Mouse (Mus musculus): ENCODE results near the gene Cct2.
"Not testable (repeated sequence)": the region's sequence is repeated elsewhere in the genome, so short reads cannot be mapped to it uniquely, and the experiment has no call there.

The Cct2 gene

GRCm38 (mm10) chr10:117045175-117046056 lies 18.2 kb downstream of the Cct2 start, which contains the start of gene Lrrc10:
Lrrc10 (plus strand) TSS chr10:117045341.
- peak within 1 kb of the TSS; percentile 64 for H3K4me3 ChIP-seq (replicated peaks; ENCODE audit: low read length)
- H3K9me3 ChIP-seq (ENCODE audit: low read length), result no peaks in the 10 kb centered on the region
- peaks cover 29% of the 10 kb centered on the region for H3K36me3 ChIP-seq (ENCODE audit: insufficient read depth, low read length)
- peaks cover 22% of the 10 kb centered on the region for H3K27me3 ChIP-seq (ENCODE audit: insufficient read depth, low read length)
- TF ChIP-seq CTCF (conservative IDR thresholded peaks at IDR 0.05; ENCODE audit: low read length) (no peak), NANOG (IDR thresholded peaks at IDR 0.05; ENCODE audit: borderline replicate concordance, low read length) (no peak), POU5F1 (IDR thresholded peaks at IDR 0.05; ENCODE audit: borderline replicate concordance, low read length) (no peak)
- peaks cover 53% of the 10 kb centered on the region for H3K4me1 ChIP-seq (replicated peaks; ENCODE audit: low read depth, low read length)

GRCm38 (mm10) chr10:117043497-117044166 lies 20.0 kb downstream of the Cct2 start:
- Histone ChIP-seq H3K36me3 (ENCODE audit: insufficient read depth, low read length) (peaks cover 11% of the 10 kb centered on the region), H3K4me3 (replicated peaks; ENCODE audit: low read length) (peak overlapping the region; percentile 45), H3K27me3 (ENCODE audit: insufficient read depth, low read length) (peaks cover 22% of the 10 kb centered on the region), H3K4me1 (replicated peaks; ENCODE audit: low read depth, low read length) (peaks cover 47% of the 10 kb centered on the region)
- not testable (repeated sequence) for H3K9me3 ChIP-seq (ENCODE audit: low read length)

GRCm38 (mm10) chr10:117042295-117042694 lies 21.3 kb downstream of the Cct2 start:
- no peaks in the 10 kb centered on the region for H3K9me3 ChIP-seq (ENCODE audit: low read length)
- peaks cover 45% of the 10 kb centered on the region for H3K4me1 ChIP-seq (replicated peaks; ENCODE audit: low read depth, low read length)
- TF ChIP-seq NANOG (IDR thresholded peaks at IDR 0.05; ENCODE audit: borderline replicate concordance, low read length), result no peak
- no peaks in the 10 kb centered on the region for H3K36me3 ChIP-seq (ENCODE audit: insufficient read depth, low read length)
- no peak overlapping the region for H3K4me3 ChIP-seq (replicated peaks; ENCODE audit: low read length)
- H3K27me3 ChIP-seq (ENCODE audit: insufficient read depth, low read length), result peaks cover 22% of the 10 kb centered on the region

- H3K27me3 ChIP-seq (ENCODE audit: insufficient read depth, low read length), result peaks cover 12% of the 10 kb centered on the region
- no peaks in the 10 kb centered on the region for H3K9me3 ChIP-seq (ENCODE audit: low read length)
- no peak overlapping the region for H3K4me3 ChIP-seq (replicated peaks; ENCODE audit: low read length)
- H3K36me3 ChIP-seq (ENCODE audit: insufficient read depth, low read length), result no peaks in the 10 kb centered on the region
- peaks cover 37% of the 10 kb centered on the region for H3K4me1 ChIP-seq (replicated peaks; ENCODE audit: low read depth, low read length)
- TF ChIP-seq NANOG (IDR thresholded peaks at IDR 0.05; ENCODE audit: borderline replicate concordance, low read length) (no peak), CTCF (conservative IDR thresholded peaks at IDR 0.05; ENCODE audit: low read length) (0 out of 2 replicates have a peak, but pooled peaks have one; percentile 9), POU5F1 (IDR thresholded peaks at IDR 0.05; ENCODE audit: borderline replicate concordance, low read length) (no peak)
Measured at GRCm38 (mm10) chr10:117040355-117040754, 23.3 kb downstream of the Cct2 start.

GRCm38 (mm10) chr10:117033785-117034184 lies 29.8 kb downstream of the Cct2 start:
- TF ChIP-seq POU5F1 (IDR thresholded peaks at IDR 0.05; ENCODE audit: borderline replicate concordance, low read length) (no peak), NANOG (IDR thresholded peaks at IDR 0.05; ENCODE audit: borderline replicate concordance, low read length) (no peak), CTCF (conservative IDR thresholded peaks at IDR 0.05; ENCODE audit: low read length) (peak; percentile 60)
- H3K4me1 ChIP-seq (replicated peaks; ENCODE audit: low read depth, low read length), result peaks cover 22% of the 10 kb centered on the region
- H3K36me3 ChIP-seq (ENCODE audit: insufficient read depth, low read length), result no peaks in the 10 kb centered on the region
- no peaks in the 10 kb centered on the region for H3K9me3 ChIP-seq (ENCODE audit: low read length)
- H3K4me3 ChIP-seq (replicated peaks; ENCODE audit: low read length), result no peak overlapping the region
- peaks cover 5% of the 10 kb centered on the region; the same call in 1 of the 2 replicates for H3K27me3 ChIP-seq (ENCODE audit: insufficient read depth, low read length)

GRCm38 (mm10) chr10:117031160-117031559 lies 32.5 kb downstream of the Cct2 start:
- no peaks in the 10 kb centered on the region for H3K36me3 ChIP-seq (ENCODE audit: insufficient read depth, low read length)
- TF ChIP-seq CTCF (conservative IDR thresholded peaks at IDR 0.05; ENCODE audit: low read length) (no peak), NANOG (IDR thresholded peaks at IDR 0.05; ENCODE audit: borderline replicate concordance, low read length) (no peak), POU5F1 (IDR thresholded peaks at IDR 0.05; ENCODE audit: borderline replicate concordance, low read length) (no peak)
- no peak overlapping the region for H3K4me3 ChIP-seq (replicated peaks; ENCODE audit: low read length)
- H3K9me3 ChIP-seq (ENCODE audit: low read length), result no peaks in the 10 kb centered on the region
- H3K27me3 ChIP-seq (ENCODE audit: insufficient read depth, low read length), result peaks cover 23% of the 10 kb centered on the region
- H3K4me1 ChIP-seq (replicated peaks; ENCODE audit: low read depth, low read length), result peaks cover 21% of the 10 kb centered on the region

- Histone ChIP-seq H3K4me3 (replicated peaks; ENCODE audit: low read length) (no peak overlapping the region), H3K36me3 (ENCODE audit: insufficient read depth, low read length) (no peaks in the 10 kb centered on the region), H3K4me1 (replicated peaks; ENCODE audit: low read depth, low read length) (peaks cover 12% of the 10 kb centered on the region), H3K27me3 (ENCODE audit: insufficient read depth, low read length) (peaks cover 69% of the 10 kb centered on the region), H3K9me3 (ENCODE audit: low read length) (no peaks in the 10 kb centered on the region)
- TF ChIP-seq NANOG (IDR thresholded peaks at IDR 0.05; ENCODE audit: borderline replicate concordance, low read length), result no peak
- TF ChIP-seq POU5F1 (IDR thresholded peaks at IDR 0.05; ENCODE audit: borderline replicate concordance, low read length), result no peak
- TF ChIP-seq CTCF (conservative IDR thresholded peaks at IDR 0.05; ENCODE audit: low read length), result no peak
Measured at GRCm38 (mm10) chr10:117026176-117026575, 37.4 kb downstream of the Cct2 start.

- peaks cover 14% of the 10 kb centered on the region for H3K4me1 ChIP-seq (replicated peaks; ENCODE audit: low read depth, low read length)
- peaks cover 69% of the 10 kb centered on the region for H3K27me3 ChIP-seq (ENCODE audit: insufficient read depth, low read length)
- not testable (repeated sequence) for H3K4me3 ChIP-seq (replicated peaks; ENCODE audit: low read length); H3K36me3 ChIP-seq (ENCODE audit: insufficient read depth, low read length); H3K9me3 ChIP-seq (ENCODE audit: low read length)
Measured at GRCm38 (mm10) chr10:117025776-117026175, 37.8 kb downstream of the Cct2 start.

Data from E14TG2a.4 (cell line).